Mouse (Mus musculus): ENCODE measurements around the gene Ccdc33. TPM values are rescaled to one million over a fixed set of nuclear protein-coding genes. Genes with fewer than 3 reads are reported as not detected.

The Ccdc33 gene
- total RNA-seq, 2 experiments from 2014 or later = not detected

DNA sequence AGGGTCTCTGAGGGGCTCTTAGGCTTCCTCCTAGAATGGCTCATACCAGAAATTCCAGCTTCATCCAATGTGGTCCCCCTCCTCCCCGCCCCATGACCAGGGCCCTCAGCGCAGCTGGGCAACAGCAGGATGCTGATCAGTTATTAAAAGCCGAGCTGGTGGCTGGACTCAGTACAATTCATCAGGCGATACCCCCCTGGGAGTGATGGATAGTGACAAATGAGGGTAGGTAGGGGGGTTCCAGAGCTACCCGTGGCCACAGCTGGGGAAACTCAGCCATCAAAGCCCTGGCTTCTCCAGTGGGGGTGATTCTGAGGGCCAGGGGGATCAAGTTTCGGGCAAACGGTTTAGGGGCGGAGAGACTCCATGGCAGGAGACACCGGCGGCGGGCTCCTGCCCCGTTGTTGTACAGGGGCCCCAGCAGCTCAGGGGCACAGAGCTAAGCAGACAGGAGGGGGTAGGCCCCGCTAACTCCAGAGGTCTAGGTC lies 10.3 kb upstream of the Ccdc33 start:
- no peak for DNase-seq

GRCm38 (mm10) chr9:58125811-58126210 lies 7.2 kb upstream of the Ccdc33 start:
- no peak for DNase-seq

DNA sequence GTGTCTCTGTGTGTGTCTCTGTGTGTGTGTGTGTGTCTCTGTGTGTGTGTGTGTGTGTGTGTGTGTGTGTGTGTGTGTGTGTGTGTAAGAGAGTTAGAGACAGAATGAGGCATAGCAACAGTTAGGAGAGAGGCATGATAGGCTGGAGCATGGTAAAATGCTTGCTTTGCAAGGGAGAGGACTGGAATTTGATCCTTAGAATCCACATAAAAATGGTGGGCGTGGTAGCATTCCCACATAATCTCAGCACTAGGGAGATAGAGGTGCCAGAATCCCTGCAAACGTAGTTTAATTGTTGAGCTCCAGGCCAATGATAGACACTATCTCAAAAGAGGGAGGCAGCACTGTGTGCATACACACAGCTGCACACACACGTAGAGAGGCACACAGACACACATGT lies 6.5 kb upstream of the Ccdc33 start:
- DNase-seq = no peak

GRCm38 (mm10) chr9:58116024-58116651 lies 2.5 kb downstream of the Ccdc33 start:
- DNase-seq = no peak

- no peak for DNase-seq
These were observed 3.2 kb downstream of the Ccdc33 start for GRCm38 (mm10) chr9:58115297-58115925.

DNA sequence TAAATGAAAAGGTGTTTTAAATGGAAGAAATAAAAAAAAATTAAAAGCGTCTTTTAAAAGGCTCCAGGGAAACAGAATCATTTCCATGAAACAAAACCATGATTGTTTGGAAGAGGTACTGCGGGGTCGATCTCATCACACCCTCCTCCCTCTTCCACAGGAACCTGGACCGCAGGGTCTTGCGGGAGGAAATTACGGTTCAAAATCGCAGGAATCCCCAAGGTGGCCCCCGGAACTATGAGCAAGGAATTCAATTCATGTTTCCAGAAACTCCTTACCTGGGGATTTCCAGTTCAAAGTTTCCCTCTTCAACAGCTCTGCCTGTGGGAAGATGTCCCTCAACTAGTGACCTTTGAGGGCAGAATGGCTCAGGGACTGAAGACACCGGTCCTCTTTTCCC lies 4.6 kb downstream of the Ccdc33 start:
- no peak for DNase-seq

GRCm38 (mm10) chr9:58113279-58113884 lies 5.2 kb downstream of the Ccdc33 start:
- no peak for DNase-seq

DNA sequence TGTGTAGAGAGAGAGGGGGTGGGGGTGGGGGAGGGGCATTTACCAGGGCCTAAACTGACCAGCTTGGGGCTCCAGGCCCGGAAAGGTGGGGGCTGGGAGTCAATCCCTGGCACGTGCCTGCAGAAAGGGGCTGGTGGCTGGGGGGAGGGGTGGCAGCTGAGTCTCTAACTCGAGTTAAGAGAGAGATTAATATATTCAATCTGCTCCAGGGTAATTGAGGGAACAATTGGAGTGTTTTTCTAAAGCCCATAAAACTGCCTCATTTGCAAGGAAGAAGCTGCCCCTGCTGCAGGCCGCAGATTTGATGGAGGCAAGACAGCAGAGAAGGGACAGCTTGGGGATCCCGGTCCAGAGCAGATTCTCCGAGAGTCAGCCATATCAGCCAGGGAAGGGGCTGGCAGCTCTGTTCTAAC lies 5.8 kb downstream of the Ccdc33 start:
- no peak for DNase-seq

DNA sequence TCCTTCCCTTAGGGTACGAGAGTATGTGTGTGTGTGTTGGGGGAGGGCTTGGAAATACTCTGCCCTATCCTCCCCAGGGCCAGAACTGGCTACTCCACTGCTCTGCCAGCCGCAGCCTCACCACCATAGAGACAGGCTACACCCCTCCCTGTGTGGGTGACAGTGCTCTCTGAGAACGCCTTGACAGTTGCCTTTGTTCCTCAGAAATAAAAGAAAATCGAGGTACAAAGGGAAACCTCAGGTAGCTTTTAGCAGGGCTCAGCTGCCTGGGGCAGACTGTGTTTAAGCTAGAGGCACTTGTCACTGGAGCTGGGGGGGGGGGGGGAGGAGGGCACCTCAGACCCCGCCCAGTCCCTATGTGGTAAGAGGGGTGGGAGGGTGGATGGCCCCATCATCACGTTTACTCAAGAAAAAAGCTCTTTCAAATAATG lies 6.3 kb downstream of the Ccdc33 start:
- no peak for DNase-seq

DNA sequence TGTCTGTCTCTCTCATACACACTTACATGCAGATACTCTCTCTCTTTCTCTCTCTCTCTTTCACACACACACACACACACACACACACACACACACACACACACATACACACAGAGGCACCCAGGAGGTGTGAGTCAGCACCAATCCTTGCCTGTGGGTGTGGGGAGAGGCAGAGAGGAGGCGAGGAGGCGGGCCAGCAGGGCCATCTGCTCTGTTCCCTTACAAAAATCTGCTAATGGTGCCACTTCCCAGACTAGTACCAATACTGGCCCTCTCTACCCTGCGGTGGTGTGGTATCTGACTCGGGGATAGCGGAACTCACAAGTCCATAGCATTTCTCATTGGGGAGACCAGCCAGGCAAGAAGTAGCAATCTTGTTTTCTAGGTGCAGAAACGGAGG lies 7.2 kb downstream of the Ccdc33 start:
- DNase-seq = no peak

DNA sequence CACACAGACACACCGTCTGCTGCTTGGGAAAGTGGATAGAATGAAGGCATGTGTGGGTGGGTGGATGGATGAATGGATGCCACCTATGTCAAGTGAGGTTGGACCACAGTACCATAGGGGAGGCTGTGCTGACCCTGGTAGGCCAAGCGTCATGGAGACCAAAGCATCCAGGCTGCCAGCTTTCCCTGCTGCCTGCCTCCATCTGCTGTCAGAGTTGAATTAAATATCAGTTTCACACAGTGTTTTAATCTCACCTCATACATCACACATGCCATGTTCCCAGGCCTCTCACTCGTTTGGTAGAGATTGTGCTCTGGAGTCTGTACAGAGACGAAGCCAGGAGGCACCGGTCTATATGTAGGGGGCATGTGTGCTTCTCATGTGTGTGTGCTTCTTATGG lies 7.8 kb downstream of the Ccdc33 start:
- DNase-seq = no peak

- DNase-seq = no peak
These were observed 11.1 kb downstream of the Ccdc33 start for GRCm38 (mm10) chr9:58107494-58107893.

DNA sequence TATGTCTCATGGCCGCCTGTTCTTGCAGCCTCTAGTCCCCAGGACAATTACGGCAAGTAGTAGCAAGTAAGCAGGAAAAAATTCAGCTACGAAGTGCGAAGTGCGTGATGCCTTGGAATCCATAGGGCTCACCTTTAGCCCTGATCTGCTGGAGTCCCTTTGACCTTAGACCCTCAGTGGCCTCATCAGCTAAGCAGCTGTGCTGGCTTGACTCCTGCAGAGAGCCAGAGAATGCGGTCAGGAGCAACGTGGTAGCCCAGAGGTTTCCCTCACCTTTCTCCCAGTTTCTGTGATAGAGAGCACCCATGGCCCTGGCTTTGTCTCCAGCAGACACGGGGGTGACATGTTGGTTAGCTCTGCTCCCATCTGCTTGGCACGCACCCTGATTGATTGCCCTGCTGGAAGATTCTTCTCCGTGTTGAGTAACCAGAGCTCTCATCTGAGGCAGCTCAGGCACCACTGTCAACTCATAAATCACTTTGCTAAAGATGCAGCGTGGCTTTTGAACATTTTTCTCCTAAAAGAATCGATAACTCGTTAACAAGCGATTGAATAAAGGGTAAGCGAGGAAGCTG lies 12.9 kb downstream of the Ccdc33 start:
- no peak for DNase-seq

- no peak for DNase-seq
These were observed 15.0 kb downstream of the Ccdc33 start for GRCm38 (mm10) chr9:58103647-58104046.

DNA sequence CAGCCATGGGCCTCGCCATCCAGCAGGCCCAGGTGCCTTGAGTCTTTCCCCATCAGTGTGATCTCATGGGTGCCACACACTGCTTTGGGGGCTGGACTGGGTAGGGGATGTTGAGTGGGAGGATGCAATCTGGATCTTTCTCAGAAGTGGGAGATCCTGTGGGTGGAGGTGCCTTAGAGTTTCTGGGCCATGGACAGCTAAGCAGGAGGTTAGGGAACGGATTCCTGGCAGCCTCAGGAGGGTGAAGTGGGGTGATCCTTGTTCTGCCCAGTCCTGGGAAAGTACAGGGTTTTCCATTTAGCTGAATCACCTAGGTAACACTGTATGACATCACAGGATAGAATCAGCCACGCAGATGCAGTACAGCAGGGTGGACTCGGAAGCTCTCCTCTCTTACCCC lies 16.6 kb downstream of the Ccdc33 start:
- no peak for DNase-seq

DNA sequence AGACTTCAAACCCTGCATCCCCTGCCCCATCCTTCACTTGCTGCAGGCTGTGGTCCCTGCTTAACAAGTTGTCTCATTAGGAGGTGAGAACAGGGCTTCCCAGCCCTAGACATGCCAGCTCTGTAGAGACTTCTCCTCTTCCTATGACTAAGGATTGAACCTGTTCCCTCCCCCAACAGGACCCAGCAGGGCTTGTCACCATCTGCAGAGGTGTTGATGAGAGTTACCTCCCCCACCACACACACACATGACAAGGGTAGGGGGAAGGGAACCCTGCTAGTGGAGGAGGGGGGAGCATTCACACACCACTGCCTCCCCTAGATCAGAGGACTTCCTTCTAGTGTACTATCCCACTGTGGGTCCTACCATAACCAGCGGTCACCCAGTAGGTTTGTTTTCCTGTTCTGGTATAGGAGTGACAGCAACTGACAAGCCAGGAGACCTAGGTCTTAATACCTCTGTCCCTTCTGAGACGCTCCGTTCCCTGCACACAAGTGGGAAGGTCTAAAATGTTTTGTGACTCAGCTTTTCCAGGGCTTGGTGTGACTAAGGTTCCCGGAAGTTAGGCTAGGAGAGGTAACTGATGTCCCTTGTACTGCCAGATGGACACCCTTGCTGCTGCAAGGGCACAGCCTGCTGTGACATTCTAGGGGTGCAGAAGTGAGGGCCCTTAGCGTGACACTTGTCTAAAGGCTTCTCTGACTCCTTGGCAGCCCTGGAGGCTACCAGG lies 18.6 kb downstream of the Ccdc33 start:
- DNase-seq = no peak

DNA sequence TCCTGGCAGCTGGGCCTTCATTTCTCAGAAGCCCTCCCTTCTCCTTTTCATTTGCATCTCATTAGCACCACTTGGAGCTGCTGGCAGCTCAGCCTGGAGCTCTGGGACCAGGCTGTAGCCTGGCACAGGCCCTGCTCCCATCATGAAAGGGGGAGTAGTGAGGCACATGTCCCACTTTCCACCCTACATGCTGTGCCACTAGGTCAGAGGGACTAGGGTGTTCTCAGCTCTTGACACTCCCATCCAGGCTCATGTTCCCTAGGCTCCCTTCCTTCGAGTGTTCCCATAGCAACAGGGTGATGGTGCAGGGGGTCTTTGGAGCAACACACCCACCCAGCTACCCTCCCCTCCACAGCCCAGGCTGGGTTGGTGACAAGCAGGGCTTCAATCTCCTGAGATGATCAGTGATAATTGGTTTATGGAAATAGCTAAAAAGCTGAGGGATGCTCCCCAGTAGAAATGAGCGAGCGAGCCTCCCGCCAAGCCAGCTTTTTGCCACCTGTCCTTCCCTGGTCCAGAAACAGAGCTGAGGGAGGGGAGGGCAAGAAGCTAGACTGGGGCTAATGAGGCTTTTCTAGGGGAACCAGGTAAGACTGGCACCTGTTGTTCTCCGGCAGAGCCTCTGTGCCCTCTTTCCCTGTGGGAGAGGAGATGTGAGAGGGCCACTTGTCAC lies 21.9 kb downstream of the Ccdc33 start:
- no peak for DNase-seq

- no peak for DNase-seq
These were observed 22.6 kb downstream of the Ccdc33 start for GRCm38 (mm10) chr9:58095977-58096376.

GRCm38 (mm10) chr9:58093776-58094175 lies 24.8 kb downstream of the Ccdc33 start:
- no peak for DNase-seq

GRCm38 (mm10) chr9:58092581-58093269 lies 25.9 kb downstream of the Ccdc33 start:
- peak; percentile 53 for DNase-seq

- peak; percentile 42 for DNase-seq
These were observed 26.8 kb downstream of the Ccdc33 start for GRCm38 (mm10) chr9:58091623-58092425.

Data from heart, postnatal 4 days (tissue).